9 mouse cellular contexts compared by ENCODE assay signal in genomic region chr3:131137119-131137781, GRCm38 (mm10). TPM values are rescaled to one million over a fixed set of nuclear protein-coding genes. Genes with fewer than 3 reads are reported as not detected.
DNase-seq lines count a peak whose midpoint lies in the region; ATAC-seq lines count a peak whose summit lies in the region.
"Had no signal": no experiment of that assay in that cellular context is flagged by ENCODE, and none has a peak within 500 bp of the region (broad histone marks: within the 10 kb centered on the region; RNA-seq: fewer than 3 reads in every experiment).

No protein-coding gene starts in this region.

- no peak overlapping the region for H3K9ac ChIP-seq in embryonic facial prominence, embryonic 12.5 days
- H3K9ac ChIP-seq in neural tube, embryonic 14.5 days (replicated peaks; ENCODE audit: low read depth, low read length), result no peak overlapping the region

- peak overlapping the region; percentile 30 for H3K27ac ChIP-seq in embryonic facial prominence, embryonic 12.5 days
- no peak overlapping the region for H3K27ac ChIP-seq in neural tube, embryonic 14.5 days (ENCODE audit: low read depth, low read length)

- 0 out of 2 replicates have a peak, but pooled peaks have one; percentile 32 for ATAC-seq in embryonic facial prominence, embryonic 12.5 days (ENCODE audit: insufficient number of reproducible peaks, insufficient read depth, low FRiP score, low TSS enrichment)
- ATAC-seq in neural tube, embryonic 14.5 days (ENCODE audit: low read depth), result peak; percentile 48; the same call in 1 of the 2 replicates
- ATAC-seq in monocyte, adult 5-6 weeks (replicated peaks; ENCODE audit: insufficient number of reproducible peaks, low FRiP score, low TSS enrichment, poor library complexity, severe bottlenecking), result no peak

- no peaks in the 10 kb centered on the region for H3K9me3 ChIP-seq in embryonic facial prominence, embryonic 12.5 days
- no peaks in the 10 kb centered on the region for H3K9me3 ChIP-seq in neural tube, embryonic 14.5 days (ENCODE audit: control insufficient read depth, low read length)

- H3K27me3 ChIP-seq in embryonic facial prominence, embryonic 12.5 days, result no peaks in the 10 kb centered on the region
- H3K27me3 ChIP-seq in neural tube, embryonic 14.5 days (ENCODE audit: control insufficient read depth, insufficient read depth, low read length), result no peaks in the 10 kb centered on the region

- no peak overlapping the region for H3K4me3 ChIP-seq in embryonic facial prominence, embryonic 12.5 days
- H3K4me3 ChIP-seq in neural tube, embryonic 14.5 days (ENCODE audit: low read depth, low read length), result no peak overlapping the region

- H3K4me2 ChIP-seq in embryonic facial prominence, embryonic 12.5 days (replicated peaks), result peak overlapping the region; percentile 34
- peak overlapping the region; percentile 16; the same call in 1 of the 2 replicates for H3K4me2 ChIP-seq in neural tube, embryonic 14.5 days (ENCODE audit: low read depth, low read length)

- WGBS in embryonic facial prominence, embryonic 12.5 days, result 23% methylated on average over 18 of the region's 18 CpGs
- 17% methylated on average over 18 of the region's 18 CpGs for WGBS in neural tube, embryonic 14.5 days

- no peaks in the 10 kb centered on the region for H3K36me3 ChIP-seq in embryonic facial prominence, embryonic 12.5 days
- H3K36me3 ChIP-seq in neural tube, embryonic 14.5 days (ENCODE audit: control insufficient read depth, insufficient read depth, low read length), result no peaks in the 10 kb centered on the region
- H3K36me3 ChIP-seq: G1E had no signal

- peaks cover 57% of the 10 kb centered on the region for H3K4me1 ChIP-seq in embryonic facial prominence, embryonic 12.5 days
- H3K4me1 ChIP-seq in neural tube, embryonic 14.5 days (ENCODE audit: control insufficient read depth, insufficient read depth, low read length), result peaks cover 12% of the 10 kb centered on the region; the same call in 1 of the 2 replicates

- DNase-seq in kidney, postnatal 4 days, result peak; percentile 21 to 35
- no peak for DNase-seq in kidney, adult 8-10 months
- DNase-seq in hindlimb bud, embryonic 11.5 days (ENCODE audit: extremely low spot score, low read depth, low spot score), result peak; percentile 53
- no peak for DNase-seq in urinary bladder, postnatal 36 days (ENCODE audit: low spot score in 2 of 2)
- no peak for DNase-seq in ovary, postnatal 10 days (ENCODE audit: low spot score)

RNA-seq across cellular contexts. Expression of gene Lef1, which starts 27.0 kb away (rescaled TPM):
- 107 TPM in 2 replicates for polyA plus RNA-seq in embryonic facial prominence, embryonic 12.5 days (2016; fragmentation: Nextera tagmentation; extraction: Ambion mirVana)
- 3.7 and 9.1 TPM in 2 replicates for polyA plus RNA-seq in neural tube, embryonic 14.5 days (2014; fragmentation: Nextera tagmentation; extraction: Ambion mirVana)
- total RNA-seq in monocyte, adult 5-6 weeks (2017), result 4.7 to 20.3 TPM (median 18.9 TPM) in 3 replicates
- polyA plus RNA-seq: G1E had no signal

Comparison
In these comparisons a context has a peak if more than half of its experiments do, and no peak if none do; other contexts are left out.
1. DNase-seq: peak in kidney, postnatal 4 days (2 of 2) and hindlimb bud, embryonic 11.5 days (single experiment); none in kidney, adult 8-10 months (0 of 2), urinary bladder, postnatal 36 days (0 of 2) and ovary, postnatal 10 days (single experiment).
2. RNA of gene Lef1, which starts 27.0 kb away (polyA plus RNA-seq): 107 TPM in embryonic facial prominence, embryonic 12.5 days; 3.7 to 9.1 TPM in neural tube, embryonic 14.5 days; every median in the first group is over 10 times any median in the second.